Mouse (Mus musculus) intestine, embryonic 16.5 days (tissue): ENCODE data around the gene Aicda. TPM values are rescaled to one million over a fixed set of nuclear protein-coding genes. Genes with fewer than 3 reads are reported as not detected.

ENCODE experiments used
- ATAC-seq: fragments of 200-750 bp; cut with Nextera tagmentation; 2 replicates; pipeline ENCODE4 v1.8.0; 2017; ENCODE audit warnings: moderate TSS enrichment, moderate library complexity
- H3K27ac ChIP-seq: fragments of 300-500 bp; sonication (generic); 2 replicates; pipeline ENCODE4 v1.5.1; 2014; ENCODE audit warnings: mild to moderate bottlenecking, low read length
- H3K27me3 ChIP-seq: fragments of 300-500 bp; sonication (generic); replicated peaks from 2 replicates; pipeline ENCODE4 v1.6.1; 2014; ENCODE audit warnings: low read length, control low read depth, mixed read lengths; ENCODE audit not compliant: control insufficient read depth, insufficient read depth
- H3K36me3 ChIP-seq: fragments of 300-500 bp; sonication (generic); 2 replicates; pipeline ENCODE4 v1.6.1; 2014; ENCODE audit warnings: low read length, control low read depth; ENCODE audit not compliant: control insufficient read depth, insufficient read depth
- H3K4me1 ChIP-seq: fragments of 300-500 bp; sonication (generic); 2 replicates; pipeline ENCODE4 v1.6.1; 2014; ENCODE audit warnings: low read length, control low read depth, mixed read lengths; ENCODE audit not compliant: control insufficient read depth, insufficient read depth
- H3K4me2 ChIP-seq: fragments of 300-500 bp; sonication (generic); 2 replicates; pipeline ENCODE4 v1.6.1; 2014; ENCODE audit warnings: low read depth, low read length, control low read depth
- H3K4me3 ChIP-seq: fragments of 300-500 bp; sonication (generic); 2 replicates; pipeline ENCODE4 v1.5.1; 2014; ENCODE audit warnings: mild to moderate bottlenecking, low read length
- H3K9ac ChIP-seq: fragments of 300-500 bp; sonication (generic); 2 replicates; pipeline ENCODE4 v1.6.1; 2014; ENCODE audit warnings: low read depth, low read length
- H3K9me3 ChIP-seq: fragments of 300-500 bp; sonication (generic); 2 replicates; pipeline ENCODE4 v1.6.1; 2016; ENCODE audit warnings: low read length, control low read depth; ENCODE audit not compliant: control insufficient read depth
- WGBS: fragments of 180-500 bp; shearing (Covaris S2); extraction: QIAGEN DNeasy Blood & Tissue Kit; methylation state at CpG from one replicate; pipeline ENCODE4 v1.1.7; 2014; 5-methylcytosine and 5-hydroxymethylcytosine counted together
- polyA plus RNA-seq: library from polyadenylated mRNA; unstranded; fragments of >200 nt; fragmentation: Nextera tagmentation; extraction: Ambion mirVana; gene quantifications from 2 replicates; pipeline ENCODE4 v1.2.1, GENCODE M21; 2015

The Aicda gene
- polyA plus RNA-seq, 1 experiment from 2014 or later: not detected

GRCm38 (mm10) chr6:122544672-122545071, 8.9 kb upstream of the Aicda start:
- Histone ChIP-seq H3K27ac (no peak overlapping the region), H3K4me3 (no peak overlapping the region), H3K36me3 (no peaks in the 10 kb centered on the region), H3K4me1 (no peaks in the 10 kb centered on the region), H3K27me3 (no peaks in the 10 kb centered on the region), H3K9me3 (no peaks in the 10 kb centered on the region), H3K4me2 (no peak overlapping the region), H3K9ac (no peak overlapping the region)
- no peak for ATAC-seq
- WGBS: 90% methylated on average over 1 of the region's 1 CpGs

DNA sequence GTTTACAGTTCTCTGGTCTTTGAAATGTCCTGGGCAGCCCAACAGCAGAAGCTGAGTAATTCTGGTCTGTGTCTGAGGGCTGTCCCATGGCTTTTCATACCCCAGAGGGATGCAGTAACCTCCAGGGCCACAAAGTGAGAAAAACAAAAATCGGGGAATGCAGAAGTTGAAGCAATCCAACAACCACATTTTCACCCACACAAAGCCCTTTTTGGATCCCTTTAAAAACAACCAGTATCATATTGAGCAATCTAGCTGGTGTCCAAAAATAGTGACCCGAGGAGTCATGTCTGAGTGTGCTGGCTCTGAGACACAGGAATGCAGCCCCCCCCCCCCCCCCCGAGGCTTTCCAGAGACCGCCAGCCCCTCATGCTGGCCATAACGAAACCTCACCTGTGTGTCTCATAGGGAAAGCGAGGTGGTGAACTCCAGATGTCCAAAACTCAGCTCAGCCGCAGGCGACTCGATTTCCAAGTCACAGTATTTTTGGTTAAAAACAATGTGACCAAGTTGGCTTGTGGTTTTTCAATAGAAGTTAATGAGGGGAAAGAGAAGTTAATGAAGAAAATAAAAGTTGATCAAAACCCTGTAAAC, 8.2 kb upstream of the Aicda start:
- Histone ChIP-seq H3K27ac (no peak overlapping the region), H3K4me1 (no peaks in the 10 kb centered on the region), H3K4me2 (no peak overlapping the region), H3K27me3 (no peaks in the 10 kb centered on the region), H3K4me3 (no peak overlapping the region), H3K9ac (no peak overlapping the region), H3K36me3 (no peaks in the 10 kb centered on the region), H3K9me3 (no peaks in the 10 kb centered on the region)
- WGBS: 76% methylated on average over 9 of the region's 9 CpGs
- ATAC-seq: no peak

- WGBS: 75% methylated on average over 10 of the region's 10 CpGs
- Histone ChIP-seq H3K4me3 (no peak overlapping the region), H3K4me1 (no peaks in the 10 kb centered on the region), H3K36me3 (no peaks in the 10 kb centered on the region), H3K27ac (no peak overlapping the region), H3K9me3 (no peaks in the 10 kb centered on the region), H3K4me2 (no peak overlapping the region), H3K9ac (no peak overlapping the region), H3K27me3 (no peaks in the 10 kb centered on the region)
- ATAC-seq: no peak
Observed at GRCm38 (mm10) chr6:122545948-122546347, 7.7 kb upstream of the Aicda start.

- Histone ChIP-seq H3K4me1 (no peaks in the 10 kb centered on the region), H3K27ac (no peak overlapping the region), H3K9me3 (no peaks in the 10 kb centered on the region), H3K4me2 (no peak overlapping the region), H3K27me3 (no peaks in the 10 kb centered on the region), H3K4me3 (no peak overlapping the region), H3K36me3 (no peaks in the 10 kb centered on the region), H3K9ac (no peak overlapping the region)
- WGBS: 60% methylated on average over 6 of the region's 6 CpGs
- no peak for ATAC-seq
Observed at GRCm38 (mm10) chr6:122554102-122554501, 501 bp downstream of the Aicda start.

DNA sequence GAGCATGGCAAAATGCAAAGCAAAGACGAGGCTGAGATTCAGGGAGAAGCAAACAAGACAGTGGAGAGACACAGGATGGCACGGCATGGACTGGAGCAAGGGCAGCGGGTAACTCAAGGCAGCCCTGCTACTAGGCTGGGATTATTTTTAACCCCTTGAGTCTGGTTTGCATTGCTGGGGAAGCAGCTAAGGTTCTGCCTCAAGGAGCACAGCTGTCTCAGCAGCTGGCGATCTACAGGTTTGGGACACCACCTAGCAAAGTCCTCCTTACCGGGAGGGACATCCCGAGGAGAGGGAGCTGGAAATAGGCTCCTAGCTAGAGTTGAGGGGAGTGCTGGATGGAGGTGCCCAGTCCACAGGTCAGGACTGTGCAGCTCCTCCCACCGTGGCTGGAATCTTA, 1.7 kb downstream of the Aicda start:
- Histone ChIP-seq H3K9ac (no peak overlapping the region), H3K36me3 (no peaks in the 10 kb centered on the region), H3K4me2 (no peak overlapping the region), H3K9me3 (no peaks in the 10 kb centered on the region), H3K4me1 (no peaks in the 10 kb centered on the region), H3K27me3 (no peaks in the 10 kb centered on the region), H3K4me3 (no peak overlapping the region), H3K27ac (no peak overlapping the region)
- no peak for ATAC-seq
- 33% methylated on average over 7 of the region's 7 CpGs for WGBS

GRCm38 (mm10) chr6:122556959-122557561, 3.5 kb downstream of the Aicda start:
- Histone ChIP-seq H3K27me3 (no peaks in the 10 kb centered on the region), H3K4me1 (0 out of 2 replicates have a peak, but pooled peaks cover 3% of the 10 kb centered on the region), H3K36me3 (no peaks in the 10 kb centered on the region), H3K9me3 (no peaks in the 10 kb centered on the region), H3K4me2 (peak overlapping the region; percentile 25; the same call in 1 of the 2 replicates), H3K4me3 (no peak overlapping the region), H3K27ac (no peak overlapping the region), H3K9ac (no peak overlapping the region)
- 22% methylated on average over 15 of the region's 15 CpGs for WGBS
- ATAC-seq: no peak

- Histone ChIP-seq H3K27ac (no peak overlapping the region), H3K4me2 (peak overlapping the region; percentile 17), H3K9me3 (no peaks in the 10 kb centered on the region), H3K4me1 (0 out of 2 replicates have a peak, but pooled peaks cover 3% of the 10 kb centered on the region), H3K9ac (no peak overlapping the region), H3K36me3 (no peaks in the 10 kb centered on the region), H3K27me3 (no peaks in the 10 kb centered on the region), H3K4me3 (no peak overlapping the region)
- 21% methylated on average over 17 of the region's 17 CpGs for WGBS
- ATAC-seq: peak; percentile 36
Observed at GRCm38 (mm10) chr6:122560427-122560826, 6.8 kb downstream of the Aicda start.

DNA sequence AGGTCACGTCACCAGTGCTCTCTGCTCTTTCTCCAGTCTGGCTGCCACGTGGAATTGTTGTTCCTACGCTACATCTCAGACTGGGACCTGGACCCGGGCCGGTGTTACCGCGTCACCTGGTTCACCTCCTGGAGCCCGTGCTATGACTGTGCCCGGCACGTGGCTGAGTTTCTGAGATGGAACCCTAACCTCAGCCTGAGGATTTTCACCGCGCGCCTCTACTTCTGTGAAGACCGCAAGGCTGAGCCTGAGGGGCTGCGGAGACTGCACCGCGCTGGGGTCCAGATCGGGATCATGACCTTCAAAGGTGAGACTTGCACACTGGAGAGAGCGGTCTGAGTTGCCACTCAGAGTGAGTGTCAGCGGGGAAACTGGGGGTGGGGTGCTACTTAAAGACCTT, 7.4 kb downstream of the Aicda start:
- H3K4me2 ChIP-seq: no peak overlapping the region
- 0 out of 2 replicates have a peak, but pooled peaks cover 3% of the 10 kb centered on the region for H3K4me1 ChIP-seq
- H3K36me3 ChIP-seq: no peaks in the 10 kb centered on the region
- 0 out of 2 replicates have a peak, but pooled peaks have one; percentile 16 for ATAC-seq
- H3K27me3 ChIP-seq: no peaks in the 10 kb centered on the region
- H3K9ac ChIP-seq: no peak overlapping the region
- H3K4me3 ChIP-seq: no peak overlapping the region
- WGBS: 81% methylated on average over 20 of the region's 20 CpGs
- no peaks in the 10 kb centered on the region for H3K9me3 ChIP-seq
- no peak overlapping the region for H3K27ac ChIP-seq

GRCm38 (mm10) chr6:122562463-122562862, 8.9 kb downstream of the Aicda start:
- Histone ChIP-seq H3K9ac (no peak overlapping the region), H3K4me1 (0 out of 2 replicates have a peak, but pooled peaks cover 3% of the 10 kb centered on the region), H3K27ac (no peak overlapping the region), H3K27me3 (no peaks in the 10 kb centered on the region), H3K4me3 (no peak overlapping the region), H3K9me3 (no peaks in the 10 kb centered on the region), H3K4me2 (no peak overlapping the region), H3K36me3 (no peaks in the 10 kb centered on the region)
- 2% methylated on average over 6 of the region's 6 CpGs for WGBS
- ATAC-seq: no peak
